Mouse (Mus musculus): ENCODE data around the gene Dhx29.

GRCm38 (mm10) chr13:112887234-112887633, 40.0 kb upstream of the Dhx29 start:
- TF ChIP-seq FLI1 (IDR thresholded peaks at IDR 0.05; ENCODE audit: low read length) (no peak), GATA1 (IDR thresholded peaks at IDR 0.05; ENCODE audit: borderline replicate concordance, low read length) (no peak)
